Mouse (Mus musculus) G1E (cell line): ENCODE results near the gene Usp49. TPM values are rescaled to one million over a fixed set of nuclear protein-coding genes. Genes with fewer than 3 reads are reported as not detected.
A peak's percentile ranks its signal among the peaks of the same experiment; 100 is the strongest.

ENCODE experiments used
- ATAC-seq: 2 replicates; pipeline ENCODE4 v1.8.0; 2016; ENCODE audit warnings: mild to moderate bottlenecking; ENCODE audit not compliant: insufficient number of reproducible peaks, poor library complexity, low FRiP score, severe bottlenecking; ENCODE audit errors: extremely low read depth
- DNase-seq: peaks from one replicate; pipeline ENCODE4 v3.0.0; 2012; ENCODE audit warnings: low spot score
- H3K27me3 ChIP-seq: 2 replicates; pipeline ENCODE4 v1.6.1; 2012; ENCODE audit warnings: mild to moderate bottlenecking, low read length, inconsistent platforms; ENCODE audit not compliant: insufficient read depth
- H3K36me3 ChIP-seq: replicated peaks from 2 replicates; pipeline ENCODE3; 2012; ENCODE audit warnings: mild to moderate bottlenecking, inconsistent platforms
- H3K4me1 ChIP-seq: 2 replicates; pipeline ENCODE4 v1.6.1; 2012; ENCODE audit warnings: low read depth, low read length, inconsistent platforms, mixed read lengths; ENCODE audit not compliant: insufficient read depth
- H3K4me3 ChIP-seq: 2 replicates; pipeline ENCODE4 v1.5.1; 2012; ENCODE audit warnings: low read depth, mild to moderate bottlenecking, inconsistent platforms, low read length, moderate library complexity, mixed read lengths
- H3K9me3 ChIP-seq: replicated peaks from 2 replicates; pipeline ENCODE4 v1.6.1; 2012; ENCODE audit warnings: inconsistent platforms
- CTCF ChIP-seq: IDR thresholded peaks from 2 replicates; pipeline ENCODE4 v1.5.1; 2012; ENCODE audit warnings: low read depth, low read length, inconsistent platforms, mixed read lengths
- GATA1 ChIP-seq: IDR thresholded peaks from 2 replicates; pipeline ENCODE4 v1.6.1; 2012; ENCODE audit warnings: borderline replicate concordance, low read length, inconsistent platforms, mixed read lengths
- GATA2 ChIP-seq: IDR thresholded peaks from 2 replicates; pipeline ENCODE4 v1.6.1; 2012; ENCODE audit warnings: low read depth, low read length, inconsistent platforms, borderline replicate concordance
- POLR2AphosphoS5 ChIP-seq: IDR thresholded peaks from 2 replicates; pipeline ENCODE4 v1.6.1; 2012; ENCODE audit warnings: low read depth, low read length, inconsistent platforms; ENCODE audit not compliant: insufficient replicate concordance
- TAL1 ChIP-seq: conservative IDR thresholded peaks from 2 replicates; pipeline ENCODE4 v1.6.1; 2012; ENCODE audit warnings: low read depth, low read length, inconsistent platforms, mixed read lengths
- polyA plus RNA-seq: library from polyadenylated mRNA; stranded (reverse); fragments of >175 nt; gene quantifications from 2 replicates; pipeline ENCODE4 v1.2.3, GENCODE M21; 2012
- total RNA-seq, 2 experiments: library from RNA; stranded (forward) in 1 of 2; stranded (reverse) in 1 of 2; fragments of 200-1000 nt in 1 of 2; fragments of >200 nt in 1 of 2; fragmentation: Nextera tagmentation in 1 of 2; gene quantifications; 2 replicates each; pipeline ENCODE4 v1.2.3; 2014 to 2017

Gene Usp49
- total and polyA plus RNA-seq, 3 experiments: 5.3 to 41.7 (median 15.6) TPM

GRCm38 (mm10) chr17:47626031-47626430, 4.5 kb upstream of the Usp49 start:
- Histone ChIP-seq H3K27me3 (no peaks in the 10 kb centered on the region), H3K9me3 (no peaks in the 10 kb centered on the region), H3K36me3 (peaks cover 66% of the 10 kb centered on the region), H3K4me3 (no peak overlapping the region), H3K4me1 (peaks cover 38% of the 10 kb centered on the region)
- DNase-seq (no peak), ATAC-seq (no peak)
- TF ChIP-seq GATA1 (no peak), CTCF (no peak), GATA2 (no peak), POLR2AphosphoS5 (no peak), TAL1 (no peak)

GRCm38 (mm10) chr17:47627791-47628190, 2.7 kb upstream of the Usp49 start:
- DNase-seq (no peak), ATAC-seq (no peak)
- Histone ChIP-seq H3K9me3 (no peaks in the 10 kb centered on the region), H3K4me3 (peak overlapping the region; percentile 76; the same call in 1 of the 2 replicates), H3K27me3 (no peaks in the 10 kb centered on the region), H3K36me3 (peaks cover 56% of the 10 kb centered on the region), H3K4me1 (peaks cover 45% of the 10 kb centered on the region)
- no peak for TF ChIP-seq GATA2
- no peak for TF ChIP-seq TAL1
- TF ChIP-seq POLR2AphosphoS5: no peak
- TF ChIP-seq CTCF: no peak
- TF ChIP-seq GATA1: no peak

DNA sequence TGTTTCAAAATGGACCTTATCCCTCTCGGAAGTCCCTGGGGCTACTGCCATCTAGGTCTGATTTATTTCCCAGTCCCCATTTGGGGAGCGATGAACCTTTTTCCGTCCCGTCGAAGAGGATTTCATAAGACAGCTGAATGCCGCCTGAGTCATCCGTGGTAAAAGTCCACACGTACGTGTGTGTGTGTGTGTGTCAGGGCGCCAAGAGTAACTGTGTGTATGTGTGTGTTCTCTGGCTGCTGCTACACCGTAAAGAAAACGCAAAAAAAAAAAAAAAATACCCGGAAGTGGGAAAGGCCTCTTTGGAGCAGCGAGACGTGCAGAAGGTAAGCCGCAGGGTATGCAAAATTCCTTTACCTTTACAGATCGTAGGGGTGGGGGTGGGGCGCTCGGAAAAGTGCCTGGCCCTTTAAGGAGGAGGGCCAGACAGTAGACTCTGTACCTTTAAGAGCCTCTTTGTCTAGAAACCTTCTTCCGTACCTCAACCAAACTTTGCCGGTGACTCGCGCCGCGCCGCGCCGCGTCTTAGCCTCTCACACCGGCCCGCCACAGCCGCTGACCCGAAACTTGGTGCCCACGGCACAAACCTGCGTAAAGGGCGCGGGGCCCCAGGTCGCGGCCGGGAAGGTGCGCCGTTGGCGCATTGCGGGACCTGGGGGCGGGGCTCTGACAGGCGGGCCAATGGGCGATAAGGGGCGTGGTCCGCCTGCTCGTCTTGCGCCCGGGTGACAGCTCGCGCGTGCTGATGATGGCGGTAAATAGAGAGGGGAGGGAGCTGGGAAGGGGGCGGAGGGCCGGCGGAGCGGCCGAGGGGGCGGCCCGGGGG, 1.4 kb upstream of the Usp49 start:
- DNase-seq: peak; percentile 88
- peaks cover 51% of the 10 kb centered on the region for H3K4me1 ChIP-seq
- ATAC-seq: peak; percentile 80

DNA sequence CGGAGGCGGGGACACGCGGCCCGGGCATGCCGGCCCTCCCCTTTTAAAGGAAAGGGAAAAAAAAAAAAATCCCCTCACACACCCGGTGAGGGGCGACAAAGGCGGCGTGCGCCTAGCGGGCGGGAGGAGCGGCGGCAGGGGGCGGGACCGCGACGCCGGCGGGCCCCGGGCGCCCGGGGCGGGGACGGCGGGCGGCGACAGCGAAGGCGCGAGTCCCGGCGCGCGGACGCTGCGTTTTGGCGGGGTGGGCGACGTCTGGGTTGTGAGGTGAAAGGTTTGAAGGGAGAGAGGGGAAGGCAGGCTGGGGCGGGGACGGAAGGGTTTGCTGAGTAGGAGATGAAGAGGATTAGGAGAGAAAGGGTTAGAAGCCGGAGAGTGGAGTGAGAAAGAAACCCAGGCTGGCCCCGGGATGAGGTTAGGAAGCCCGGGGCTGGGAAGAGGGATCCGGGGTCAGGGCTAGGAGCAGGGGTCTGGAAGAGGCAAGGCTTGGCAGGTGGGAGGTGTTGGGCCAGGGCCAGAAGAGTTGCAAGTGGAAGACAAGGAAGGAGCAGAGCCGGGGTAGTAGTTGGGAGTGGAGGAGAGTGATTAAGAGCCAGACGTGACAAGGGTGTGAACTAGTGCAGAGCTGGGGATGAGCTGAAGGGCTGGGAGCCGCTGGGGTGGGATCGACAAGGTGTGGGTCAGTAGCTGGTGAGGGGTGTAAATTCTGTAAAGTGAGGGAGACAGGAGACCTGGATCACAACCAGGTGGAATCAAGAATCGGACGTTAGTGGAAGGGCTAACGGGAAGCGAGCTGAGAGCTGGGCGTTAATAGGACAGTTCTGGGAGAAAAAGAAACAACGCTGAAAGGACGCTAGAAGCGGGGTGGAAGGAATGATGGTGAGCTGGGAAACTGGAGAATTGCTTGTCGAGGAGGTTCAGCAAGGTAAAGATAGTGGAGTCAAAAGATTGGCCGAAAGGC, 493 bp upstream of the Usp49 start:
- DNase-seq (no peak), ATAC-seq (no peak)
- Histone ChIP-seq H3K4me1 (peaks cover 51% of the 10 kb centered on the region), H3K27me3 (no peaks in the 10 kb centered on the region), H3K4me3 (peak overlapping the region; percentile 76), H3K9me3 (no peaks in the 10 kb centered on the region), H3K36me3 (peaks cover 47% of the 10 kb centered on the region)
- TF ChIP-seq CTCF (no peak), TAL1 (no peak), POLR2AphosphoS5 (no peak), GATA1 (no peak), GATA2 (no peak)

More for the DNA sequence above, 1.4 kb upstream of the Usp49 start:
- no peaks in the 10 kb centered on the region for H3K27me3 ChIP-seq
- TF ChIP-seq TAL1: no peak
- TF ChIP-seq GATA2: no peak
- TF ChIP-seq GATA1: no peak
- TF ChIP-seq POLR2AphosphoS5: no peak
- TF ChIP-seq CTCF: no peak
- peaks cover 49% of the 10 kb centered on the region for H3K36me3 ChIP-seq
- H3K9me3 ChIP-seq: no peaks in the 10 kb centered on the region
- peak overlapping the region; percentile 76 for H3K4me3 ChIP-seq

DNA sequence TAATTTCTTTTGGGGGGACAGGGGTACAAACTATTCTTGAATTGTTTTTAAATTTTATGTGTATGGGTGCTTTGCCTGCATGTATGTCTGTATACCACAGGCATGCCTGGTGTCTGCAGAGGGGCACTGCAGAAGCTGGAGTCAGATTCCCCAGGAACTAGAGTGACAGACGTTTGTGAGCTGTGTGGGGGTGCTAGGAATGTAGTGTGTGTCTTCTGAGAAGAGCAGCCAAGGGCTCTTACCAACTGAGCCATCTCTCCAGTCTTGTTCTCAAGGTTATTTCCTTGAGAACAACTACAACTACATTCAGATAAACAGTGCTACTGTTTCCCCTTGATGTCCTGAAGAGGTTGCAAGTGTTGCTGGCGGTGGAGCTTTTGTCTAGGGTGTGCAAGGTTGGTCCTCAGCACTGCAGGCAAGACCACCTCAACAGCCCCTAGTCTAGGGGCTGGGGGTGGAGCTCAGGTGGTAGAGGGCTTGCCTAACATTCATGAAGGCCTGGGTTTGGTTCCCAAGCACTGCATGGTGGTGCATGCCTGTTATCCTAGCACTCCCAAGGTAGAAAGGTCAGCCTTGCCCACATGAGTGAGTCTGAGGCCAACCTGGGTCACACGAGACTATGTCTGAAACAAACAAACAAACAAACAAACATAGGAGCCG, 1.8 kb downstream of the Usp49 start:
- Histone ChIP-seq H3K4me3 (no peak overlapping the region), H3K27me3 (no peaks in the 10 kb centered on the region), H3K9me3 (no peaks in the 10 kb centered on the region), H3K36me3 (peaks cover 42% of the 10 kb centered on the region), H3K4me1 (peaks cover 42% of the 10 kb centered on the region)
- no peak for ATAC-seq
- DNase-seq: no peak
- no peak for TF ChIP-seq POLR2AphosphoS5
- no peak for TF ChIP-seq GATA2
- TF ChIP-seq TAL1: no peak
- TF ChIP-seq CTCF: no peak
